Mouse (Mus musculus) CH12.LX (cell line): ENCODE data around the gene Lpar1.

Experiments
- CTCF ChIP-seq, 2 experiments: IDR thresholded peaks in 1 of 2; conservative IDR thresholded peaks in 1 of 2; 2 replicates each; pipeline ENCODE4 v1.5.1; 2011 to 2012; ENCODE audit warnings: low read depth in 2 of 2, low read length in 2 of 2, improper control_type of control experiment in 1 of 2, inconsistent platforms in 1 of 2, mild to moderate bottlenecking in 1 of 2, moderate library complexity in 1 of 2
- SIN3A ChIP-seq: IDR thresholded peaks from 2 replicates; pipeline ENCODE4 v1.6.1; 2012; ENCODE audit warnings: low read length, improper control_type of control experiment, inconsistent platforms
- USF1 ChIP-seq: IDR thresholded peaks from 2 replicates; pipeline ENCODE4 v1.6.1; 2014; ENCODE audit warnings: low read depth, mild to moderate bottlenecking, inconsistent platforms, low read length, improper control_type of control experiment
- ZNF384 ChIP-seq: IDR thresholded peaks from 2 replicates; pipeline ENCODE4 v1.6.1; 2012; ENCODE audit warnings: low read depth, low read length, improper control_type of control experiment, inconsistent platforms

GRCm38 (mm10) chr4:58501012-58501777, 52.5 kb downstream of the Lpar1 start:
- no peak for TF ChIP-seq ZNF384
- TF ChIP-seq CTCF (conservative IDR thresholded peaks at IDR 0.05 in 1 of 2, IDR thresholded peaks at IDR 0.05 in 1 of 2; ENCODE audit: low read depth in 2 of 2, low read length in 2 of 2): no peak
- no peak for TF ChIP-seq USF1
- TF ChIP-seq SIN3A: no peak
